Mouse (Mus musculus) kidney, adult 10 weeks (tissue): ENCODE measurements around the gene Krtap6-5. TPM values are rescaled to one million over a fixed set of nuclear protein-coding genes. Genes with fewer than 3 reads are reported as not detected.

Experiments used
- polyA plus RNA-seq: library from polyadenylated mRNA; stranded (reverse); fragments of 350-450 nt; fragmentation: Illumina TruSeq; extraction: RNeasy Lipid Tissue Mini Kit (QIAGEN cat#74804); gene quantifications from one replicate; pipeline ENCODE4 v1.2.3, GENCODE M21; 2014; ENCODE audit warnings: low read depth, low replicate concordance

The Krtap6-5 gene
- polyA plus RNA-seq: not detected

GRCm38 (mm10) chr16:89047783-89048182 is at the start of gene Krtap6-5:
Gene Krtap6-5, minus strand, starts transcription at chr16:89047883.

DNA sequence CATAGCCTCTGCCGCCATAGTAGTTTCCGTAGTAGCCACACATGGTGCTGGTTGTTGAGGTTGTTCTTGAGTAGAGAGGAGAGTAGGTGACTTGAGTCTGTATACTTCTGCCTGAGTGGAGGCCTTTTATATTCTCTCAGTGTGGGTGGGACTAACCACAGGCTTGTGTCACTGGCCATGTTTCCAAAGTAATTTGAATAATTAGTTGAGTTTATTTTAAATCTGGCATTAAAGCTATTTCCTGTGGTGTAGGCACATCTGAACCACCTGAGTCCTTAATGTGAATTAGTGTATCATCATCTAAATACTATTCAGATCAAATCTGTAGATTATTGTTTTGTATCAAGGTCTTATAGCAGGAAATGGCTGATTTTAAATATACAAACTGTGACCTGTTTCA is 16.2 kb upstream of the Krtap6-5 start, which contains the start of gene 1110025L11Rik:
Gene 1110025L11Rik (minus strand): TSS at position 101 of the 400 bp plus-strand sequence.

DNA sequence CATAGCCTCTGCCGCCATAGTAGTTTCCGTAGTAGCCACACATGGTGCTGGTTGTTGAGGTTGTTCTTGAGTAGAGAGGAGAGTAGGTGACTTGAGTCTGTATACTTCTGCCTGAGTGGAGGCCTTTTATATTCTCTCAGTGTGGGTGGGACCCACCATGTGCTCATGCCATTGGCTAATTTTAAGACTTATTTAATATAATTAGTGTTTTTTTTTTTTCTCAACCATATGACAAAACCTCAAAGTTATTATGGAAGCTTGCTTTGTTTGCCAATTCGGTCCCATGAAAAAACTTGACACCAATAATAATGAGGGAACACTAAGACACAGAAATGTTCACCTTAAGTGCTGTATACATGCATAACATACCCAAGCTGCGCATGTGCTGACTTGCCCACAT is 6.3 kb downstream of the Krtap6-5 start, which contains the start of gene Gm10228:
Gene Gm10228 (minus strand): TSS at position 101 of the 400 bp plus-strand sequence.

GRCm38 (mm10) chr16:89031399-89031798 is 16.3 kb downstream of the Krtap6-5 start, which contains the start of gene Krtap6-1:
Gene Krtap6-1, plus strand, starts transcription at chr16:89031699.

DNA sequence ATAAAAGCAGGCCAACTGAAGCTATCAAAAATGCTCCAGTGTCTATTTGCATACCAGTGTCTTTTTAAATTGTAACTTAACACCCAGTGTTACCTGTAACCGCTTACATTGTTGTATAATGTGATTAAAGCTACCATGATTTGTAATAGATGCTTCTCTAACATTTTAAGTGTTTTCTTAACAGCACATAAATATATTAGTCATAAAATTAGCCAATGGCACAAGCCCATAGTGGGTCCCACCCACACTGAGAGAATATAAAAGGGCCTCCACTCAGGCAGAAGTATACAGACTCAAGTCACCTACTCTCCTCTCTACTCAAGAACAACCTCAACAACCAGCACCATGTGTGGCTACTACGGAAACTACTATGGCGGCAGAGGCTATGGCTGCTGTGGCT is 32.7 kb downstream of the Krtap6-5 start, which contains the start of gene Gm10229:
Gene Gm10229 (plus strand): TSS at position 301 of the 400 bp plus-strand sequence.

DNA sequence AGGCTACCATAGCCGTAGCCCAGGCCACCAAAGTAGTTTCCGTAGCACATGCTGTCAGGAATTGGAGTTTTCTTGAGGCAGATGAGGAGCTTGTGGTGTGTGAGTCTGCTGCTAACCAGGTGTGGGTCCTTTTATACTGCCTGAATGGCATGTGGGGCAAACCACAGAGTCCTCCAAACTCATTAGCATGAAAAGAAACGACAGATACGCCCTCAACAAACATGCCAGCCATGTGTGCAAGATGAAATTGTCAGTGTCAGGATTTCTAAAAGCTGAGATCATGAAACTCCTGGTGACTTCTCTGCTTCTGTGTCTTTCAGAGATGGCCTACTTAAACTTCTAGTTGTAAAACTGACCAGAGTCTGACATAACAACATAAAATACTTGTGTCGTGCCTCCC is 37.0 kb downstream of the Krtap6-5 start, which contains the start of gene Krtap22-2:
Gene Krtap22-2 (minus strand): TSS at position 101 of the 400 bp plus-strand sequence.

Other genes starting within 250 kb of the Krtap6-5 start
- not detected for gene Gm20741, start 235.7 kb downstream of the Krtap6-5 start, polyA plus RNA-seq
- not detected for gene Krtap15, start 227.7 kb downstream of the Krtap6-5 start, polyA plus RNA-seq
- not detected for gene Krtap14, start 221.7 kb downstream of the Krtap6-5 start, polyA plus RNA-seq
- gene Krtap19-1, start 178.5 kb downstream of the Krtap6-5 start, polyA plus RNA-seq: not detected
- not detected for gene Krtap19-2, start 173.6 kb downstream of the Krtap6-5 start, polyA plus RNA-seq
- gene Krtap19-3, start 169.8 kb downstream of the Krtap6-5 start, polyA plus RNA-seq: not detected
- not detected for gene Krtap19-4, start 162.8 kb downstream of the Krtap6-5 start, polyA plus RNA-seq
- gene Krtap19-5, start 151.4 kb downstream of the Krtap6-5 start, polyA plus RNA-seq: not detected
- gene Krtap19-9b, start 115.6 kb downstream of the Krtap6-5 start, polyA plus RNA-seq: not detected
- gene Krtap16-3, start 85.0 kb downstream of the Krtap6-5 start, polyA plus RNA-seq: not detected
- not detected for gene Krtap22-2, start 37.1 kb downstream of the Krtap6-5 start, polyA plus RNA-seq
- gene Gm10229, start 32.6 kb downstream of the Krtap6-5 start, polyA plus RNA-seq: not detected
- not detected for gene Krtap6-1, start 16.2 kb downstream of the Krtap6-5 start, polyA plus RNA-seq
- not detected for gene Gm10228, start 6.4 kb downstream of the Krtap6-5 start, polyA plus RNA-seq
- gene 1110025L11Rik, start 16.1 kb upstream of the Krtap6-5 start, polyA plus RNA-seq: not detected
- gene Krtap6-3, start 36.1 kb upstream of the Krtap6-5 start, polyA plus RNA-seq: not detected
- not detected for gene Gm6358, start 93.0 kb upstream of the Krtap6-5 start, polyA plus RNA-seq
- gene Gm10061, start 103.2 kb upstream of the Krtap6-5 start, polyA plus RNA-seq: not detected
- not detected for gene Gm9789, start 110.1 kb upstream of the Krtap6-5 start, polyA plus RNA-seq
- gene Gm7735, start 121.6 kb upstream of the Krtap6-5 start, polyA plus RNA-seq: not detected
- not detected for gene 1110057P08Rik, start 126.9 kb upstream of the Krtap6-5 start, polyA plus RNA-seq
- not detected for gene Krtap20-2, start 158.0 kb upstream of the Krtap6-5 start, polyA plus RNA-seq